Mouse (Mus musculus): ENCODE results near the gene Rundc3a. TPM values are rescaled to one million over a fixed set of nuclear protein-coding genes. Genes with fewer than 3 reads are reported as not detected.

The Rundc3a gene
- polyA plus RNA-seq, 1 experiment from 2014 or later, result 7.9 TPM

DNA sequence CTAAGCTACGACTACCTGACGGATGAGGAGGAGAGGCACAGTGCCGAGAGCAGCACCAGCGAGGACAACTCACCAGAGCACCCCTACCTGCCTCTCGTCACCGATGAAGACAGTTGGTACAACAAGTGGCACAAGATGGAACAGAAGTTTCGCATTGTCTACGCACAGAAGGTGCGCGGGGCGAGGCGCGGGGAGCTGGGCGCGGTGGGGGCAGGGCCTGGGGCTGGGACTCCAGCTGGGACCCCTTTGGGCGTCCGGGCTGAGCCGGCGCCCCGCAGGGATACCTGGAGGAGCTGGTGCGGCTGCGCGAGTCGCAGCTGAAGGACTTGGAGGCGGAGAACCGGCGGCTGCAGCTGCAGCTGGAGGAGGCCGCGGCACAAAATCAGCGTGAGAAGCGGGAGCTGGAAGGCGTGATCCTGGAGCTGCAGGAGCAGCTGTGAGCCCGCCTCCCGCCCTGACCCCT is 6.4 kb downstream of the Rundc3a start:
- WGBS, result 2% methylated on average over 34 of the region's 34 CpGs
- Histone ChIP-seq H3K9ac (replicated peaks; ENCODE audit: low read depth, low read length) (no peak overlapping the region), H3K9me3 (ENCODE audit: control insufficient read depth, low read depth, low read length) (no peaks in the 10 kb centered on the region), H3K27me3 (ENCODE audit: control insufficient read depth, insufficient read depth, low read length) (peaks cover 19% of the 10 kb centered on the region), H3K27ac (ENCODE audit: low read length) (no peak overlapping the region), H3K36me3 (ENCODE audit: control insufficient read depth, insufficient read depth, low read length) (peaks cover 22% of the 10 kb centered on the region), H3K4me3 (ENCODE audit: low read depth, low read length) (peak overlapping the region; percentile 24), H3K4me1 (ENCODE audit: control insufficient read depth, insufficient read depth, low read length) (peaks cover 8% of the 10 kb centered on the region; the same call in 1 of the 2 replicates), H3K4me2 (replicated peaks; ENCODE audit: low read depth, low read length) (peak overlapping the region; percentile 39)
- no peak for ATAC-seq (ENCODE audit: insufficient number of reproducible peaks, insufficient read depth, low FRiP score, low read depth)

- no peak for ATAC-seq (ENCODE audit: insufficient number of reproducible peaks, insufficient read depth, low FRiP score, low read depth)
- Histone ChIP-seq H3K27ac (ENCODE audit: low read length) (no peak overlapping the region), H3K4me3 (ENCODE audit: low read depth, low read length) (no peak overlapping the region), H3K9me3 (ENCODE audit: control insufficient read depth, low read depth, low read length) (no peaks in the 10 kb centered on the region), H3K27me3 (ENCODE audit: control insufficient read depth, insufficient read depth, low read length) (peaks cover 19% of the 10 kb centered on the region), H3K36me3 (ENCODE audit: control insufficient read depth, insufficient read depth, low read length) (peaks cover 25% of the 10 kb centered on the region), H3K4me2 (replicated peaks; ENCODE audit: low read depth, low read length) (no peak overlapping the region), H3K4me1 (ENCODE audit: control insufficient read depth, insufficient read depth, low read length) (peaks cover 14% of the 10 kb centered on the region), H3K9ac (replicated peaks; ENCODE audit: low read depth, low read length) (no peak overlapping the region)
- 21% methylated on average over 12 of the region's 12 CpGs for WGBS
Observed at GRCm38 (mm10) chr11:102400513-102401084, 7.4 kb downstream of the Rundc3a start.

GRCm38 (mm10) chr11:102401898-102402500 is 8.8 kb downstream of the Rundc3a start:
- no peak overlapping the region for H3K9ac ChIP-seq (replicated peaks; ENCODE audit: low read depth, low read length)
- H3K4me1 ChIP-seq (ENCODE audit: control insufficient read depth, insufficient read depth, low read length), result peaks cover 22% of the 10 kb centered on the region
- H3K4me3 ChIP-seq (ENCODE audit: low read depth, low read length), result no peak overlapping the region
- peaks cover 19% of the 10 kb centered on the region for H3K27me3 ChIP-seq (ENCODE audit: control insufficient read depth, insufficient read depth, low read length)
- WGBS, result 62% methylated on average over 12 of the region's 12 CpGs
- ATAC-seq (ENCODE audit: insufficient number of reproducible peaks, insufficient read depth, low FRiP score, low read depth), result no peak
- peaks cover 25% of the 10 kb centered on the region for H3K36me3 ChIP-seq (ENCODE audit: control insufficient read depth, insufficient read depth, low read length)
- no peak overlapping the region for H3K4me2 ChIP-seq (replicated peaks; ENCODE audit: low read depth, low read length)
- H3K9me3 ChIP-seq (ENCODE audit: control insufficient read depth, low read depth, low read length), result no peaks in the 10 kb centered on the region
- no peak overlapping the region for H3K27ac ChIP-seq (ENCODE audit: low read length)

- Histone ChIP-seq H3K27ac (ENCODE audit: low read length) (no peak overlapping the region), H3K4me3 (ENCODE audit: low read depth, low read length) (no peak overlapping the region), H3K27me3 (ENCODE audit: control insufficient read depth, insufficient read depth, low read length) (peaks cover 15% of the 10 kb centered on the region), H3K4me2 (replicated peaks; ENCODE audit: low read depth, low read length) (no peak overlapping the region), H3K9me3 (ENCODE audit: control insufficient read depth, low read depth, low read length) (no peaks in the 10 kb centered on the region), H3K9ac (replicated peaks; ENCODE audit: low read depth, low read length) (no peak overlapping the region), H3K36me3 (ENCODE audit: control insufficient read depth, insufficient read depth, low read length) (peaks cover 25% of the 10 kb centered on the region), H3K4me1 (ENCODE audit: control insufficient read depth, insufficient read depth, low read length) (peaks cover 22% of the 10 kb centered on the region)
- WGBS, result 96% methylated on average over 11 of the region's 11 CpGs
- no peak for ATAC-seq (ENCODE audit: insufficient number of reproducible peaks, insufficient read depth, low FRiP score, low read depth)
Observed at GRCm38 (mm10) chr11:102403657-102404056, 10.5 kb downstream of the Rundc3a start.

DNA sequence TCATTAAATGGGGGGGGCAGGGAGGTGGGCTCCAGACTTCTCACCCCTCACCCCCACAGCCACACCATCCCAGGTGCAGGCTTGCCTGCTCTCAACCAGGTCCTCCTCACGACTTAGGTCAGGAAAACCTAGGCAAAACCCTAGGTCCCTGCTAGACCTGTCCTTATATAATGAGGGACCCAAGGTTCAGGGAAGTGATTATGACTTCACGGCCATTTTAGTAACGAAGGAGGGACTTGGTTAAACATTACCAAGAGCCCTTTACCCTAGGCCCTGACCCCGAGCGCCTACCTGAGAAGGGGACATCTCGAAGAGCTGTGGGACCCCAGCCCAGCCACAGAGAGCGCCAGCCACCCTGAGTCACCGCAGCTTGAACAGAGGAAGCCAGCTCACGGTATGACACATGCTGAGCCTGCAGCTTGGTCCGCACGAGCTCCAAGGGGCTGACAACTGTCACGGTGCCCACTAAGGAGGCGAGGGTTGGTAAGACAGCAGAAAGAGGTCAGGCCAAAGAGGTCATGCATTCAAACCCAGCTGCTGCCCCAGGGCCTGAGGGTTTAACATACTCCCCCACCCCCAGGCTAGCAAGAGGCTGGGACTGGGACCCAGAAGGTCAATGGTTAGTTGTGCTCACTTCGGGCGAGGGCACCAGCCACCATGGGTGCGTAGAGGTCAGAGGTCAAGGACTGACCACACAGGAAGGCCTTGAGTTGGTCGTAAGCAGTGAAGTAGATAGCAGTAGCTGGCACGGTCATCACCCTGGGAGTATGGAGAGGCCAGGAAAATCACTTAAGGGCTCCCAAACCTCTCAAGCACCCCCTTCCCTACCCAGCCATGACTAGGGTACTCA is 11.2 kb downstream of the Rundc3a start:
- no peak overlapping the region for H3K4me2 ChIP-seq (replicated peaks; ENCODE audit: low read depth, low read length)
- no peak overlapping the region for H3K9ac ChIP-seq (replicated peaks; ENCODE audit: low read depth, low read length)
- WGBS, result 72% methylated on average over 18 of the region's 18 CpGs
- no peaks in the 10 kb centered on the region for H3K9me3 ChIP-seq (ENCODE audit: control insufficient read depth, low read depth, low read length)
- no peak overlapping the region for H3K4me3 ChIP-seq (ENCODE audit: low read depth, low read length)
- peaks cover 25% of the 10 kb centered on the region for H3K36me3 ChIP-seq (ENCODE audit: control insufficient read depth, insufficient read depth, low read length)
- no peak for ATAC-seq (ENCODE audit: insufficient number of reproducible peaks, insufficient read depth, low FRiP score, low read depth)
- peaks cover 25% of the 10 kb centered on the region for H3K4me1 ChIP-seq (ENCODE audit: control insufficient read depth, insufficient read depth, low read length)
- no peak overlapping the region for H3K27ac ChIP-seq (ENCODE audit: low read length)
- peaks cover 9% of the 10 kb centered on the region for H3K27me3 ChIP-seq (ENCODE audit: control insufficient read depth, insufficient read depth, low read length)

- Histone ChIP-seq H3K27ac (ENCODE audit: low read length) (no peak overlapping the region), H3K36me3 (ENCODE audit: control insufficient read depth, insufficient read depth, low read length) (peaks cover 25% of the 10 kb centered on the region), H3K9me3 (ENCODE audit: control insufficient read depth, low read depth, low read length) (no peaks in the 10 kb centered on the region), H3K4me3 (ENCODE audit: low read depth, low read length) (peak overlapping the region; percentile 81; the same call in 1 of the 2 replicates), H3K4me1 (ENCODE audit: control insufficient read depth, insufficient read depth, low read length) (peaks cover 17% of the 10 kb centered on the region), H3K9ac (replicated peaks; ENCODE audit: low read depth, low read length) (no peak overlapping the region), H3K27me3 (ENCODE audit: control insufficient read depth, insufficient read depth, low read length) (0 out of 2 replicates have a peak, but pooled peaks cover under 1% of the 10 kb centered on the region), H3K4me2 (replicated peaks; ENCODE audit: low read depth, low read length) (peak overlapping the region; percentile 82)
- WGBS, result 84% methylated on average over 11 of the region's 11 CpGs
- ATAC-seq (ENCODE audit: insufficient number of reproducible peaks, insufficient read depth, low FRiP score, low read depth), result no peak
Observed at GRCm38 (mm10) chr11:102405544-102406285, 12.5 kb downstream of the Rundc3a start.

GRCm38 (mm10) chr11:102406401-102406800 is 13.2 kb downstream of the Rundc3a start:
- ATAC-seq (ENCODE audit: insufficient number of reproducible peaks, insufficient read depth, low FRiP score, low read depth), result no peak
- peaks cover 25% of the 10 kb centered on the region for H3K36me3 ChIP-seq (ENCODE audit: control insufficient read depth, insufficient read depth, low read length)
- WGBS, result 4% methylated on average over 3 of the region's 3 CpGs
- peak overlapping the region; percentile 82 for H3K4me2 ChIP-seq (replicated peaks; ENCODE audit: low read depth, low read length)
- H3K9me3 ChIP-seq (ENCODE audit: control insufficient read depth, low read depth, low read length), result no peaks in the 10 kb centered on the region
- peak overlapping the region; percentile 81 for H3K4me3 ChIP-seq (ENCODE audit: low read depth, low read length)
- peaks cover 17% of the 10 kb centered on the region for H3K4me1 ChIP-seq (ENCODE audit: control insufficient read depth, insufficient read depth, low read length)
- no peaks in the 10 kb centered on the region for H3K27me3 ChIP-seq (ENCODE audit: control insufficient read depth, insufficient read depth, low read length)
- H3K27ac ChIP-seq (ENCODE audit: low read length), result peak overlapping the region; percentile 94; the same call in 1 of the 2 replicates
- H3K9ac ChIP-seq (replicated peaks; ENCODE audit: low read depth, low read length), result peak overlapping the region; percentile 70
